Mouse (Mus musculus) induced T-regulatory cell, adult 2 months (primary cell): ENCODE data around the gene Slc5a2.

Experiments
- DNase-seq: peaks from one replicate; pipeline ENCODE4 v3.0.0-alpha.2; 2012; ENCODE audit warnings: low read depth

Gene Slc5a2

DNA sequence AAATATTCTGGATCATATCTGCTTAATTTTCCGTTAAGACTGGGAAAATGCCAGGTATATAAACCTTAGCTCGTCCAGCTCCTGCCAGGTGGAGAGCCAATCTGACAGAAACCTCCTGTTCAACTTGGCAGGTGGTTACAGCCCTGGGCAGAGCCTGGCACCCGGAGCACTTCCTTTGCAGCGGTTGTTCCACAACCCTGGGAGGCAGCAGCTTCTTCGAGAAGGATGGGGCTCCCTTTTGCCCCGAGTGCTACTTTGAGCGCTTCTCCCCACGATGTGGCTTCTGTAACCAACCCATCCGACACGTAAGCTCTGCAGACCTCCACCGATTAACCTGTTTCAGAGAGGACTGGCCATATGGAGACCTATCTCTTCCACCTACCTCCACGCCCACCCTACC is 13.5 kb upstream of the Slc5a2 start:
- no peak for DNase-seq

DNA sequence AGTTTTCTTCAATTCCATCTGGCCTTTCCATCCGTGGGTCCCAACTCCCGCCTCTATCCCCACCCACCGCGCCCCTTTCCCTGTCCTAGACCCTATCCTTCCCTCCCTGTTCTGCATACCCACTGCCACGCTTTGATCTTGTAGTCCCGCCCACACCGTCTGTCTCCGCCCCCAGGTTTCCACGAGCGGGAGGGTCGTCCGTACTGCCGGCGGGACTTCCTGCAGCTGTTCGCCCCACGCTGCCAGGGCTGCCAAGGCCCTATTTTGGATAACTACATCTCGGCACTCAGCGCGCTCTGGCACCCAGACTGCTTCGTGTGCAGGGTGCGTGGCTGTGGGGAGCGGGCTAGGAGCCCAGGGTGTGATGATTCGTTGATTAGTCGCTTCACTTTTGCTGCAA is 12.8 kb upstream of the Slc5a2 start:
- peak; percentile 66 for DNase-seq

- DNase-seq: no peak
Measured at GRCm38 (mm10) chr7:128254978-128255377, 10.5 kb upstream of the Slc5a2 start.

DNA sequence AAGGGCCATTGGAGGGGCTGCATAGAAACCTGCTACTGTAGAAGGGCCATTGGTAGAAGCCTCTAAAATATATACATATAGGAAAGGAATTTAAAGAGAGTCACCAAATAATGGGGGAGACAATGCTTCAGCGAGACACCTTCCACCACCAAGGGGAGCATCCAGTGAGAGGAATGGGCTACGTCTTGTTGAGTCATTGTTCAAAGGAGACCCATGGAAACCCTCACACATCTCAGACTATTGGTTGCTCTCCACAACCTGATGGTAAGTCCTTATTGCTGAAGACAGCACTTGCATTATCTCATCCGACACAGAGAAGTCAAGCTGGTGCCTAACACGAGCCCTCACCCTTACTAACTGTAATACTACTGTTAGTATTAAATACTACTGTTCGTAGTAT is 9.7 kb upstream of the Slc5a2 start:
- no peak for DNase-seq

- no peak for DNase-seq
Measured at GRCm38 (mm10) chr7:128256783-128257334, 8.6 kb upstream of the Slc5a2 start.

- no peak for DNase-seq
Measured at GRCm38 (mm10) chr7:128266056-128266455, 599 bp downstream of the Slc5a2 start.

DNA sequence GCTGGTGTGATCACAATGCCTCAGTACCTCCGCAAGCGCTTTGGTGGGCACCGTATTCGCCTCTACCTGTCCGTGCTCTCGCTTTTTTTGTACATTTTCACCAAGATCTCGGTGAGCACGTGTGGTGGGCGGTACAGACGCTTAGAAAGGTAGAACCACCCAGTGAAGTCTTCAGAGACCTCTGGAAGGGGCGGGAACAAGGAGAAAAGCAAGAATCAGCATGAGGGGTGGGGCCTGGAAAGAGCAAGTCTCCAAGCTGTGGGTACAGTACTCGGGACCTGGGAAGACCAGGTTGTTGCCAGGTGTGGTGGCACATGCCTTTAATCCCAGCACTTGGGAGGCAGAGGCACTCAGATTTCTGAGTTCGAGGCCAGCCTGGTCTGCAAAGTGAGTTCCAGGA is 1.9 kb downstream of the Slc5a2 start:
- no peak for DNase-seq

DNA sequence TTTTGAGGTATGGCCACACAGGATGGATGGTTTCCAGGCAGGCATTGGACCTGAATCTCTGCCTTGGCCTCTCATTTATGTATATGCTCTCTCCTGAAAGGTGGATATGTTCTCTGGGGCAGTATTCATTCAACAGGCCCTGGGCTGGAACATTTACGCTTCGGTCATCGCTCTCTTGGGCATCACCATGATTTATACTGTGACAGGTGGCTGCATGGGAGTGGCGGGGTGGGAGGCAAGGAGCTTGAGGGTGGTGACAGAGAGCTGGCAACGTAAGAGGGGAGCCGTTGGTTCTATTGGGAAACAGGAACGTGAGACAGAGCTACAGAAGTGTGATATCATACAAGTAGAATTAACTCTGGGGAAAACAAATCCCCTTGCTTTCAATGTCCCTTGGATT is 2.4 kb downstream of the Slc5a2 start:
- no peak for DNase-seq

DNA sequence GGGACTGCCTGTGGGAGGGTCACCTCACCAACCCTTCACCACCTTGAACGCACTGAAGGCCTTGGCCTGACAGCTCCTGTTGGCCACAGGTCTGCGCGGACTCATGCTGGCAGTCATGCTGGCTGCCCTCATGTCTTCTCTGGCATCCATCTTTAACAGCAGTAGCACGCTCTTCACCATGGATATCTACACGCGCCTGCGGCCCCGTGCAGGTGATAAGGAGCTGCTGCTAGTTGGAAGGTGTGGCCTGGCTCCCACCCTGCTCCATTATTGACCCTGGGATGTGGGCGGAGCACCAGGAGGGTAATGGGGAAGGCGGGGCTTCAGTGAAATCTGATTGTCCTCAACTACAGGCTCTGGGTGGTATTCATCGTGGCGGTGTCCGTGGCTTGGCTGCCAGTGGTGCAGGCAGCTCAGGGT is 5.0 kb downstream of the Slc5a2 start:
- DNase-seq: no peak

- DNase-seq: no peak
Measured at GRCm38 (mm10) chr7:128271496-128271895, 6.0 kb downstream of the Slc5a2 start.

- no peak for DNase-seq
Measured at GRCm38 (mm10) chr7:128276051-128276450, 10.6 kb downstream of the Slc5a2 start.

GRCm38 (mm10) chr7:128279750-128280149 is 14.3 kb downstream of the Slc5a2 start:
- no peak for DNase-seq

DNA sequence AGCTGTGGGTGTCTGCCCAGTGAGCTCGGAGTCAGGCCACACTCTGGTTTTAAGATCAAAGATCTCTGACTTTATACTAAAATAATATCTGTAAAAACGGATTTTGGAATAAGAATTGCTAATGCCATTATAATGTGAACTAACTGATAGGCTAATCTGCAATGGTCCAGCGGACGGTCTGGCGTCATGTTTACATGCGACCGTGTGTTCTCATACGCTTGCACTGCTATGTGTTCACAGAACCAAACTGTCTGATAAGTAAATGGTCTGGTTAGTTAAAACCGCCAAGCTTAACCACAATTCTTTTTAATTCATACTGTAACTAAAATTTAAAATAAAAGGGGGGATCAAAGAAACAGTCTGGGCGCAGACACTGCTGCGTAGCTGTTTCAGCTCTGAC is 16.3 kb downstream of the Slc5a2 start:
- no peak for DNase-seq

DNA sequence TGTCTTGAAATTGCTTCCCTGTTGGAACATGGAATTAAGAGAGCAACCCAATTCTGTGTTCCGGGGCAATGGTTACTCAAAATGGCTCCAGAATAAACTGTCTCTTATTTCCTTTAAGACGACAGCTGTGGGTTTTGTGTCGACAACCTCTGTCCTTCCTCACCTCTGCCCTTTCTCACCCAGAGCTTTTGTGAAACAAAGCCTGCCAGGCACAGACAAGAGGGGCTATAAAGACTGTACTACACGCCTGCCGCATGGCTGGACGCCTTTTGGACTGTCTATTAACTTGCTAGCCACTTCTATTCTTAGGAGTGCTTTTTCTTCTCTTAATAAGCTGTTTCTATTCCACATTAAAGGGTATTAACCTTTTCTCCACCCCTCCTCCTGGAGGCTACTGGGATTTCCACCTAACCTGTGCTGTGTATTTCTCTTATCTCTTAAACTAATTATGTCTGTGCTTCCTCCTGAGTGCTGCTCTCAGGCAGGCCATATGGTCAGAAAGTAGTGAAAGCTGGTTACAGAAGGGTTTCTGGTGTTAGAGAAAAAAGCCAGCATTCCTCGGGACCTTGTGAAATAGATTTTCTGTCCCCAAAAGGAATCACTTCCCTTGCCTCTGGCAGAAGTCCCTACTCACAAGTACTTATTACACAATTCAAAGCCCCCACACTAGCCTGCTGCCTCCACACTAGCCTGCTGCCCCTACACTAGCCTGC is 17.2 kb downstream of the Slc5a2 start:
- no peak for DNase-seq

DNA sequence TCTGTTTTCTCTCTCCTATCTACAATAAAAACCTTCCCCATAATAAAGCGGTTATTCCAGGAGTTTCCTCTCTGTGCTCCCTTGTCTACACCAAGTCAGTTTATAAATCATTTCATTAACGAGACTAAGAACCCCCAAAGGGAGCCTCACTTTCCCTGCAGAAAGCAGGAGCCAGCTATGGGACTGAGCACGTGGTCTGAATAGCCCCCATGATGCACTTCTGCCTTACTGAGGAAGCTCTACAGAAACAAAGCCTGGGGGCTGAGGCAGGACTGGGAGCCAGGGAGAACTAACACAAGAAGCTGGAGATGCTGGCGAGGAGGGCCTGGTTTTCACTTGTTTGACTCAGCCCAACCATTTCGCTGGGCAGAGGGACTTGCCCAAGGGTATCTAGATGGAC is 18.6 kb downstream of the Slc5a2 start:
- no peak for DNase-seq

DNA sequence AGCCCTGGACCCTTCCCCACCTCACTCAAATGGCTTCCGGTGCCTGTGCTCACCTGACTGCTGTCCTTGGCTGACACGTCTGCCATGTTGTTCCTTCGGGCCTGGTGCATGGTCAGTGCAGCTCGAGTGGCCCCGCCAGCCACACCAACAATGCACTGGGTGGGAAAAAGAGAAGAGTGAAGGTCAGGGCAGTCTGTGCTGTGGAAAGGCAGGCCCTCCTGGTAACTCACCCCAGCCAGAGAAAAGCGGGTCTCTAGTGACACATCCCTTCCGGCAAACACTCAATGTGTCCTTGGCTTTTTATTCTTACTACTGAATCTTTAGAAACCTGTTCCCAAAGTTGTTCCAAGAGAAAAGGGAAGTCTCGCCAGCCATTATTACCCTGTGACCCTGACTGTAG is 19.6 kb downstream of the Slc5a2 start:
- no peak for DNase-seq

- peak; percentile 25 for DNase-seq
Measured at GRCm38 (mm10) chr7:128288923-128289544, 23.6 kb downstream of the Slc5a2 start.

GRCm38 (mm10) chr7:128294785-128295184 is 29.3 kb downstream of the Slc5a2 start:
- DNase-seq: no peak

DNA sequence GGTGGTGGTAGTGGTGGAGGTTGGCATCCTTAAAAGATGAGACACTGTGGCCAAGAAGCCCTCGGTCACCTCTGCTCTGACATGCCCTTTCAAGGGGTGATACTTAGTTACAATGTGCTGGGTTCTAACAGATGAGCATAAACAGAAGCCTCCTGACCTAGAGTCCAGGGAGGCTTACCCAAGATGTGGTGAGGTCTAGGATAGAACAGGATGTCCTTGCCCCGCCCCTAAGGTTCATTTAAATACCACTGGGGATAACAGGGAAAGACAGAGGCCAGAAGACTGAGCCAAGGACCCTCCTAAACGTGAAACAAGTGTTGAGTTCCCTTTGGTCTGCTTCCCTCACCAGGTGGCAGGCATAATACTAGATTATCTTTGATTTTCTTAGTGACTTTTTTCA is 31.1 kb downstream of the Slc5a2 start:
- peak; percentile 21 for DNase-seq

DNA sequence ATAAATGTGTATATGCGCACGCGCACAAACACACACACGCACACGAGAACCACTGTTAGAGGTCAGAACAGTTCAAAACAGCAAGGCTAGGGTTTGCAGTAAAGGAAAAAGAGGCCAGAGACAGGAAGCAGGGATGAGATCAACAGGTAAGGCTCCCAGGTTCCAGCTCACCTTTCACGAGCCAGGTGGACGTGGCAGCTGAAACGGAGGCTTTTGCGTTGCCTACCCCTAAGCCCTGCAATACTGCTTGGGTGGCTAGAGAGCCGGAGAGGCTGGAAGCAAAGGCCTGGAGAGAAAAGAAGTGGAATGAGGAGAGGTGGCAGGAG is 31.8 kb downstream of the Slc5a2 start:
- peak; percentile 34 for DNase-seq

GRCm38 (mm10) chr7:128297617-128298480 is 32.4 kb downstream of the Slc5a2 start, which contains the start of gene BC017158:
Gene BC017158 (minus strand): TSS chr7:128298170.
- DNase-seq: peak; percentile 87

DNA sequence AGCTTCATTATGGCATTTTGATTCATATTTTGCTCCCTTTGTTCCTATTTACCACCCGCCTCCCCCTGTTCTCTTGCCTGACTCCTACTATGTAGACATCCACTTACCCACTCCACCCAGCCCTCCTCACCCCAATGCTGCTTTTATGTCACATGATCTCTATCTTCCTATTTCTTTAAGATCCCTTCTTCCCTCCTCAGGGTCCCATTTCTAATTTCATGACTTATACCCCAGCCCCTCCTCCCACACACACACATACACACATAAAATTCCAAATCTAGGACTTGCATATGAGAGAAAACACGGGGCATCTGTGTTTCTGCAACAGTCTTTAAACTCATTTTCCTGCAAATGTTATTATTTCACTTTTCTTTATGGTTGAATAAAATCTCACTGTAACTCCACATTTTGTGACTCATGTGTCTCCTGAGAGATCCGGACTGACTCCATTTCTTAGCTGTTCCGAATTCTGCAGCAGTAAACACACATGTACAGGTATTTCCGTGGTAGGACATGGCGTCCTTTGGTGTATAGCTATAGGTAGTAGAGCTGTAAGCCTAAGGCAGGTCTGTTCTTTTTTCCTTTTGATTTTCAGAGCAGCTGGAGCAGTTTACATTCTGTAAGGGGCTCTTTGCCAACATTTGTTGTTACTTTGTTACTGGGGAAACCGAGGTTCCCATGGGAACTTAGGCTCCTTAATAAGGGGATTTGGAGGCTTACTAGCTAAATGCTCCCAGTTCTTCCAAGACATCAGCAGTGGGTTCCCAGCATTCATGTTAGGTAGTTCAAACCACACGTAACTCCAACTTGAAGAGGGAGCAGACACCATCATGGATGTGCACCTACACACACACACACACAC is 33.3 kb downstream of the Slc5a2 start:
- peak; percentile 5 for DNase-seq
